Mouse (Mus musculus): ENCODE measurements around the gene Isx.

Isx gene

DNA sequence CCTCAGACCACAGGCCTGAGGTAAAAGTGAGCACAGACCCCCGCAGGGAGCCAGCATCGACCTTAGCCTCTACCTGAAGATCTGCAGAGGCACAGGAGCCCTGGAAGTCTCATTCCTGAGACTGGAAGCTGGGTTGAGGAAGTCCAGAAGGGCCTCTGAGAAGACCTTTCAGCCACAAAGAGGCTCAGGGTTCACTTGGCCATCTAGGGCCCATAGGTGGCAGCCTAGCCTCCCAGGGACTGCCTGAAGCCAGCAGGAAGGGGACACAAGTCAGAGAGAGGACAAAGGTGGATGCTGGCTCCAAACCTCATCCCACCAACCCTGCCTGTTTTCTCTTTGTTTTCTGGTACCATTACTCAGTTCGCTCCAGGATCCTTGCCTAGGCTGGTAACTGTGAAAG is at the start of gene Isx:
Gene Isx (plus strand): TSS at position 234 of the 400 bp plus-strand sequence.
- DNase-seq (ENCODE audit: low spot score in 2 of 2), result no peak

DNA sequence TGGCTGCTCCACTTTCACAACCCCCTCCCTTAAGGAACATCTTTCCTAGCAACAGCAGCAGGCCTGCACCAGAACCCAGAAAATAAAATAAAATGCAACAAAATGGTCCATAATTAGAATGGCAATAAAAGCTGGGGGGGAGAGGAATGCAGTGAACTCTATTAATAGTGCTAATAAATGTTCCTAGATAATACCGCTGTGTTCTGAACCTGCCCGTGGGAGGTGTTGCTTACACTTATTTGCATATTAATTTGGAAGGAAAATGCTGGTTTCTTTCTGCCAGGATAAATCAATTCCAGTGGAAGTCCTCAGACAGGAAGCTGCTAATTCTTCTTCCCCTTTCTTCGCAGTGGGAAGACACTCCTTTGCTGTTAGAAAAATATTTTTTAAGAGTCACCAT is 45.3 kb upstream of the Isx start:
- DNase-seq (ENCODE audit: low spot score in 2 of 2), result no peak

DNA sequence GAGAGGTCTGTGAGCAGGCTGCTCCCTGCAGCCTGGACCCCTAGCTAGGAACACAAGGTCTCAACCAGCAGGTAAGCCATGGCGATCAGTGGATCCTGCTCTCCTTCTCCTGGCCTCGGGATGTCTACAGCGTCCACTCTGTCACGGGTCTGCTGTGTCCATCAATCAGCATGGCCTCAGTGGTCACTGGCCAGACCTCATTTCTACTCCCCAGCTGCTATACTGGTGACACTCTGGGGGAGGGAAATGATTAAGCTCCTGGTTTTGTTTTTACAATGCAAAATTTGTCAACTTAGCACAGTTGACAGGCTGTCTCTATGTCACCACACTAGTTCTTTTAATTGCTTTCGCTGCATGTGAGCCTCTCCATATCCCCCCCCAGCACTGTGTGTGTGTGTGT is 41.7 kb upstream of the Isx start:
- no peak for DNase-seq (ENCODE audit: low spot score in 2 of 2)

DNA sequence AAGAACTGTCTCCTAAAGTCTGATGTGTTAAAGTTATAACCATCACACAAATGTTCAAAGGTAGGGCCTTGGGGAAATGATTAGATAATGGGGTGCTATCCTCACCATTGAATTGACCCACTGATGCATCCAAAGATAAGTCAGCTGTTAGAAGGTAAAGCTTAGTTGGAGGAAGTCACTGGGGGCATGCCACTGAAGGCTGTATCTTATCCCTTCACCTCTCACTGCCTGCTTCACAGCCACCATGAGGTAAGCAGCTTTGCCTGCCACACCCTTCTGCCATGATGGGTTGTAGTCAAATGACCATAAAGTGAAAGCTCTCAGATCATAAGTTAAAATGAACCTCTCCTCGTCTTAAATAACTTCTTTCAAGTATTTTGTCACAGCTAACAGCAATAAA is 38.7 kb upstream of the Isx start:
- DNase-seq (ENCODE audit: low spot score in 2 of 2), result no peak

DNA sequence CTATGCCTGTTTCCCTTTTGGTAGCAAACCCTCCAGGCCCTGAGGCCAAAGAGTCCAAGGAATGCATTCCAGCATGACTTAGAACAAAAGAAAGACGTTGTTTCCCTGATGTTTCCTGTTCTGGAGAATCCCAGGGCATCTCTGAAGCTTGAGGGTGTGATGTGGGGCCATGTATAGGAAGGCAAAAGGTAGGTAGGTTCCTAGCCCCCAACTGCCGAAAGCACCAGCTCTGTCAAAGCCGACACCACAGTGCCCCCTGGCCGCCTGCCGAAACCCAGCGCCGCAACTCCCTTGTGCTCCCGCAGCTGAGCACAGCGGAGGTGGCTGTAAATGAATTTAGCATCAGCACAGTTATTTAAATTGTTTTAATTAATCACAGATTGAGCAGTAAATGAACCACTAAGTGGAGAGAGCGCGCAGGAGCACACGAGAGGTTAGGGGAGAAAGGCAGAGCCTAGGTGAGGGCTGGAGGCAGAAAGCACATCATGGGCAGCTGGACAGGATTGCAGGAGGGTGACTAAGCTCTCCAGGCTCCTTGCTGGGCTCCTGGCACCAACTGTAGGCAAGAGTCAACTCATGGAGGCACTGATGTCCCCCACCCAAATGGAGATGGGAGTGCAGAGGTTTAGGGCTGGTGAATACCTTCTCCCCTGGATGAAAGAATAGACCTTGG is 25.5 kb upstream of the Isx start:
- DNase-seq (ENCODE audit: low spot score in 2 of 2), result peak in 1 of 2 experiments; percentile 14

DNA sequence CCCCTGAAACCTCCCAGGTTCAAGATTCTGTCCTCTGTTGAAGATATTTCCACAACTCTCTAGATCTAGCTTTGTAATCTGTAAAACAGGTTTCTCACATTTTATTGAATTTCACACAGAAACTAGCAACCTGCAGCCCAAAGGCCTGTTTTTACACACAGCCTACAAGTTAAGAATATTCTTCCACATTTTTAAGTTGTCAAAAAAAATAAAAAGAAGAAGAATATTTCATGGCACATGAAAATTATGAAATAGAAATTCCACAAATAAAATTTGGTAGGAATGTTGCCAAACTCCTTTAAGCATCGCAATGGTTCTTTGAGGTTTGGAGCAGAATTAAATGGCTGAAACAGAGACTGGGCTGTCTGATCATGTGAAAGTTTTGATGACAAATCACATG is 24.3 kb upstream of the Isx start:
- no peak for DNase-seq (ENCODE audit: low spot score in 2 of 2)

DNA sequence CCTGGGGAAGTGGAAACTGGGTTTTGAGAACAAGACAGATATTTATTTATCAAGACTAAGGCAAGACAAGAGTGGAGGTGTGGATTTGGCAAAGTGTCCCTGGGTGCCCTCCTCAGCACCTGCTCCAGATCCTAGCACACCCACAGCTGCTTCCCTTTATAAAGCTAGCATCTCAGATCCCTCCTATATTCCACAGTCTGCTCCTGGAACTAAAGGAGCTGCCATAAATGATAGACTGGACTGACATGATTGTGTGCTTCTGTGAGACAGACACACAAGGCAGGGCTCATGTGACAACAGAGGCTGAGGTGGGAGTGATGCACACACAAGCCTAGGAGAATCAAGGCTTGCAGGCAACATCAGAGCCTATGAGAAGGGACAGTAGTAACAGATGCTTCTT is 22.0 kb upstream of the Isx start:
- DNase-seq (ENCODE audit: low spot score in 2 of 2), result no peak

DNA sequence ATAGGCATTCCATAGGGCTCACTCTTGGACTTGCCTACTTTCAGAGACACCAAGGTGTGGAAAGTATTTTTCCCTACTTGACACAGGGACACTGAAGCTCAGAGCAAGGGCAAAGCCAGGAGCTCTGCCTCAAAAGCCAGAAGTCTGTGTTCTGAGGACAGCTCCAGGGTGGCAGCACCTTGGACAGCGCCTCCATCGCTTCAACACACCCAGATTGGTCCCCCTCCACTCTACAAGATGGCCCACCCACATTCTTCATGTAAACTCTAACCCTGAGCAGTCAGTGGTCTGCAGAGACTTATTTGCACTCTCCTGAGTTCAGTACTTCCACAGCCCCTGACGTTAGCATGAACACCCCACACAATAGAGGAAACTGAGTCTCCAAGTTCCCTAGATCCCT is 21.1 kb upstream of the Isx start:
- no peak for DNase-seq (ENCODE audit: low spot score in 2 of 2)

DNA sequence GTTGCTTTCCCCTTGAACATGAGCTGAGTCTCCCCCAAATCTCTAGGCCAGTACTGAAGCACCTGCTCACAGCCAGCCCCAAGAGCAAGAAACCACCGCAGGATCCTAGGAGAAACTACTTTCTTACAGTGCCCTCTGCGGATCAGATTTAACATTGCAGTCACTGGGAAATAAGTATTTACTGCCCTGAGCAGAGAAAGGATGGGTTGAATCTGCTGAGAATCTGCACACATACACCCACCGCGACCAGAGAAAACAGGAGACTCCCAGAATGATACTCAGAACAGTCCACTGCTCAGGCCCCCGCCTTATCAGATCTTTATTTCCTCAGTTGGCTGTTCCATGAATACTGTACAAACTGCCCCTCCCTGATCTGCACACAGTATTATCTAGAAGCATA is 19.5 kb upstream of the Isx start:
- DNase-seq (ENCODE audit: low spot score in 2 of 2), result peak in 1 of 2 experiments; percentile 62

DNA sequence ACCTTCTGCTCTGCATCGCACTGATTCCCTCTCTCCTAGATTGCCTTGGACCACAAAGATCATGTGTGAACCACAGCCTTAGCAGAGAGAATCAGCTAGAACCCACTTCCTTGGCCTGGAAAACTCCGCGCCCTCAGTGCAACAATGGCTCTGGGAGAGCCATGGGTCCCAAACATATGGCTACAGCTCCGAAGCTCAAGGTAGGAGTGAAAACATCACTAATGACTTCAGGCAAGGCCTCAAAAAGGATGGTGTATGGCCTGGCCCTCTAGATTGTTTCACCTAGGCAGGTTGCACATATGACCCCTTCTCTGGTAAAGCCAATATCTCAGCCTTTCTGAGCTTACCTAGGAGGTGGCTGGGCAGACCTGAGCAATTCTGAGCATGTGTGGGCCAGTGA is 18.2 kb upstream of the Isx start:
- no peak for DNase-seq (ENCODE audit: low spot score in 2 of 2)

DNA sequence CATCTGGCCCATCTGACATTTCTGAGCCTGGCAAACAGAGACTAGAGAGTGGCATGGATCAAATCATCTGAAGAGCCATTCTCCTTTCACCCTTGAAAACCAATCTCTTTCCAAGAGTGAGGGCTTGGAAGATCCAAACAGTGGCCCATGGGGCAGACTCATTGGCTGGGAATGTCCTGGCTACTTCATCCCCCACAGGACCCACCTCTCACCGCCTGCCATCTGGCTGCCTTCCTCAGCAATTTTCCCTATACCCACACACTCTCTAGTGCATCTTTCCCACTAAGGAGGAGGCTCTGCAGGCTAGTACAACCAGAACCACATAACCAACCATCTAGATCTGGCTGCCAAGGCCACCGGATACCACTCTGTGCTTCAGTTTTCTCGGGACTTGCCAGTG is 17.6 kb upstream of the Isx start:
- DNase-seq (ENCODE audit: low spot score in 2 of 2), result no peak

DNA sequence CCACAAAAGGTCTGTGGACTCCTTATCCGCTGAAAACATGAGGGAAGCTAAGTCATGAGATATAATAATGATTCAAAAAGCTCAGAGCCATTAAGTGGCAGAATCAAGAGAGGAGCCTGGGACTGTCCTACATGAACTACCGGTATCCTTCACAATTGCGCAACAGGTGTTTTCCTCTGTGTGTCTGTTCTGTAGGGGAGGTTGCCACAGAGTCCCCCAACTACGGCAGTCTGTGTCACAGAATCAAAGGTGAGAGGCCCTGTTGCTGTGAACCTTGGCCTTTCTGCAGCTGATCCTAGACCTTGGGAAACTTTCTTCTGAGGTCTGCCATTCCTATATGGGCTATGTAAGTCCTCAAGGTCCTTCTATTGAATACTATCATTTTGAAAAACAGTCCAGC is 13.7 kb upstream of the Isx start:
- no peak for DNase-seq (ENCODE audit: low spot score in 2 of 2)

DNA sequence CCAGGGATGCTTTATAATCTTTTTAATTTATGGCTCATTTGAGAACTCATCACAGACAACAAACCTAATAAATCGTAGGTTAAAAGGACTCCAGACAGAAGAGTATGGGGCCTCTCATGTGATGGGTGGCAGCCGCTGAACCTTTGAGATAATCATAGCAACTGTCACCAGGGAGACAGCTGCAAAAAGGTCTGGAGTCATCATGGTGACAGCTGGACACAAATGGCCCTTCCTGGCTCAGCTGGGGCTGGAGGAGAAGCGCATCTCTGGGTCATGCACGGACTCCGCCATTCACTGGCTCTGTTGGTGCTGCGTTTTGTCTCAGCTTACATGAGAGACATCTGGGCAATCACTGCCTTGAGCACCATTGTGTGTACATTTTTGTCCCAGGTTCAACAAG is 12.5 kb upstream of the Isx start:
- no peak for DNase-seq (ENCODE audit: low spot score in 2 of 2)

DNA sequence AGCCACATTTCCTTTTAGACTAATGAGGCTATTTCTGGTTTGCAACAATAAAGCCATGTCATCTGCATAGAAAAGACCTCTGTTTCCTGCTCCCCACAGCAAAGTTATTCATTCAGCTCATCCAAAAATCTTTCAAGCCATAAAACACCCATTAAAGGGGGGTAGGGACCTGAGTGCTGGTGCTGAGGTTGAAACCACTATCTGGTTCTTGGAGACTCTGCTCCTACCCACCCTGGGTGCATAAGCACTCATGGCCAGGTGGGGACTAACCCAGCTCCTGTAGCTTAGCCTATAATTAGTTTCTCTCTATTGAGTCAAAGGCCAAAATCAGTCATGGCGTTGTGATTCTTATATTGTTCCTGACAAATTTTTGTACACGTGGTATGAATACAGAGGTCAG is 10.4 kb upstream of the Isx start:
- no peak for DNase-seq (ENCODE audit: low spot score in 2 of 2)

DNA sequence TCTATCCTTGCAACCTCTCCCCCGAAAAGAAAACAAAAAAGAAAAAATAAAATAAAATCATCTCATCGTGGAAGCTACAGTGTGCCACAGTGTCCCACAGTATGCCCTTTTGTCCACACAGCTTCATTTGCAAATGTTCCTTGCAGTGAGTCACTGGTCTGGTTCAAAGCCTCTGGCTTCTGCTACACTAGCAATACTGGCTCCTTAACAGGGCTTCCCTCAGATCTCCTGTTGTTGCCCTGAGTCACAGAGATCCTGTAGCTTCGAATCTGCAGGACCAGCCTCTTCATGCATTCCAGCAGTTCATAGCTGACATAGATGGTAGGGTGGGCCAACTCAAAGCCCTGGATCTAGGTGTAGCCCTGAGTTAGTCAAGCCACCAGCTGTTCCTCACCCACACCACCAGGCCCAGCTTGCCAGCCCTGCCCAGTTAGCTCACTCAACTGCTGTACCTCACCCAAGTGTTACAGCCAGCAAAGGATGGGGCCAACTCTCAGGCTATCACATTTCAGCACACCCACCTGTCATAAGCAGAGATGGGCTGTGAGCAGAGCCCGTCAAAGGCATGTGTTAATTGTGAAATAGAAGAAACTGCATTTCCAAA is 2.5 kb upstream of the Isx start:
- DNase-seq (ENCODE audit: low spot score in 2 of 2), result no peak

DNA sequence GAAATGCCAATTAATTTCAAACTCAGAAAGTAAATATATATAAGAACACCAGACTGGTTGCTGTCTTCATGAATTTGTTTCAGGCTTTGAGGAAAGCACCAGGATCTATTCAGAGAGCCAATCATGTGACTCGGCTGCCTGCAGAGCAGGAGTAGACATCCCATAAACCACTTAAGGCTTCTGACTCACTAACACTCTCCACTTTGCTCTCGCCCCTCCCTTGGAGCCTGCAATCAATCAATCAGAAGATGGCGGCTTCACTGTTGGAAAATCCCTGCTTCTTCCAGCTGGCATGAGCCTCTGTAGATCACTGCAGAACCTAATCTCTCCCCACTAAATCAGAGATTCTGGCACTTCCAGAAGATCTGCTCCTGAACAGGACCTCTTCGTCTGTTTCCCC is 1.3 kb upstream of the Isx start:
- no peak for DNase-seq (ENCODE audit: low spot score in 2 of 2)

DNA sequence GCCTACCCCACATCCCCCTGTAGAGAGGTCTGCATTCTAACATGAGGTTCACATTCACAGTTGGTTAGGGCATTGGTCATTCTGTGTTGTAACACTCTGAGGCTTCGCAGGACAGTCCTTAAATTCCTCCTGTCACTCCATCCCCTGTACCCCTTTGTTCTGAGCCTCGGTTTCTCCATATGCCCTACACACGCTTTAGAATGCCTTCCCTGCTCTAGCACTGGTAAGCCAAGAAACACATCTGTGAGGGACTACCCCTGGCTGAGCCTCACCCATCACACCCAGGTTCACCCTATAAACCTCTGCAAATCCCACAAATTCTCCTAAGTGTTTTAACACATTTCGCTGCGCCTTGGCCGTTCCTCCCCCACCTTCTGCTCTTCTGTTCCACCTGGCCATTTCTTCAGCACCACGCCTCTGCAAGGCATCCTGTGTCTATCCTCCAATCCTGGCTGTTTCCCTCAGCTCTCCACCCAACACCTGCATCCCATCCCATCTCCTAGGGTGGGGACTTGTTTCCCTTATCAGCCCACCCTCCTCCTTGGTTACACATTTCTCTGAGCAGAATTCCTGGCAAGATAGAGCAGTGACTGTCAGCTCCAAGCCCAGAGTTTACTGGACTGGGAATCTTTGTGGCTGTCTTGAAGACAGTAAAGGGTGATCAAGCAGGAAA is 686 bp upstream of the Isx start:
- no peak for DNase-seq (ENCODE audit: low spot score in 2 of 2)

DNA sequence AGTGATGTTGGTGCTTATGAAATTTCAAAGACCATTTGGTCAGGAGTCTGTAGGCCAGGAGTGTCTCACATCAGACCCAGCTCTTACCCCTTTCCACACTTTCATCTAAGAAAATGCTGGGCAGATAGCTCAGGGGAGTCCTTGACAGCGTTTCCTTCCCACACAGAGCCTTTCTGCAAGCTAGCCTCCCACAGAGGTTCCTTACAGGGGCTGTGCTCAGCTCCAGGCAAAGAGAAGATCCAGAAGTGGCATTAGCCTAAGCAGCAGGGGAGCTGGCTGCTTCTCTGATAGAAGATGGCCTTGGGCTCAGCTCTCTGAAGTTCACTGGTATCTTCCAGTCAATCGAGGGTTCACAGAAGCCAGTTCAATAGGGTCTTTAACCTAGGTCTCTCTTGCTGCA is 1.6 kb downstream of the Isx start:
- DNase-seq (ENCODE audit: low spot score in 2 of 2), result no peak

DNA sequence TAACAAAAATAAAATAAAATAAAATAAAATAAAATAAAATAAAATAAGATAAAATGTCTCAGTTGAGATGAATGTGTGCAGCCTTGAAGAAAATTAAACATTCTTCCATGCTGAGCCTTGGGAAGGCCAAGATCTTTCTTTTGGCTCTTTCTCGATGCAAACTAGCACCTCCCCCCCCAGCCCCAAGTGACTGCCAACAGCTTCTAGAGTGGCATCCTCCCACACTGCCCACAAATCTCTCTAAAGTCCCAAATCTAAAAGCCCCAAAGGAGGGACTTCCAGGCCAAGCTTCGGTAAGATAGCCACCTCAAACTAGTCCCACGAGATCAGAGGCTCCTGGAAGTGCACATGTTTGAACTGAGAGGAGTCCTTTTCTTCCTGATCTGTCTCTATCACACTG is 5.7 kb downstream of the Isx start:
- no peak for DNase-seq (ENCODE audit: low spot score in 2 of 2)

DNA sequence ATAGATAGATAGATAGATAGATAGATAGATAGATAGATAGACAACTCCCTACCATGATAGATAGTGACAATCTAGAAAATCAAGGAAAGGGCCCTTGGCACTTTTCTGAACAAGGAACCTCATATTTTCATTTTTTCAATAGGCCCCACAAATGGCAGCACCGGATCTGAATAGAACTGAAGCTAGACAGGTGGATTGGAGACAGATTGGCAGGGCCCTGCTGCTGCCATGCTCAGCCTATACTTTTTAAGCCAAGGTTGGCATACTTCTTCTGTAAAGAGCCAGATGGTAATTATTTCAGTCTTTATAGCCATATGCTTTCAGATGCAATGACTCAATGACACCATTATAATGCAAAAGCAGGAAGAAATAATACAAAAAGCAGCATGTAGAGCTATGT is 15.8 kb downstream of the Isx start:
- DNase-seq (ENCODE audit: low spot score in 2 of 2), result no peak

DNA sequence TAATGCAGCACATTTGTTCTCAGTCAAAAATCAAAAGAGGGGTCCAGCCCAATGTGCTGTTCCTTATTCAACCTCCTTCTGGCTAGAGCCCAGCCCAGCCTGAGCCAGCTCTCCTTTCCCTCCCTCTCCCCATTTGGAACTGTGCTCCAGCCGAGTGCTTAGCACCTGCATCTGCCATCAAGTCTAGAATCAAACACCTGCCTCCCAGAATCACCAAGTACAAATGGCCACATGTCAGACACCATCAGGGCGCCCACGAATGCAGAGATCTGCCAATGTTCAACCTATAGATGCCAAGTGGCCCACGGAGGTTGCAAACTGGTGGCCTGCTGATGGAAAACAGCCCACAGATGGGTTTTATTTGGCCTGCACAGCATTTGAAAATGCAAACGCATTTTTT is 18.1 kb downstream of the Isx start:
- DNase-seq (ENCODE audit: low spot score in 2 of 2), result peak in 1 of 2 experiments; percentile 4

DNA sequence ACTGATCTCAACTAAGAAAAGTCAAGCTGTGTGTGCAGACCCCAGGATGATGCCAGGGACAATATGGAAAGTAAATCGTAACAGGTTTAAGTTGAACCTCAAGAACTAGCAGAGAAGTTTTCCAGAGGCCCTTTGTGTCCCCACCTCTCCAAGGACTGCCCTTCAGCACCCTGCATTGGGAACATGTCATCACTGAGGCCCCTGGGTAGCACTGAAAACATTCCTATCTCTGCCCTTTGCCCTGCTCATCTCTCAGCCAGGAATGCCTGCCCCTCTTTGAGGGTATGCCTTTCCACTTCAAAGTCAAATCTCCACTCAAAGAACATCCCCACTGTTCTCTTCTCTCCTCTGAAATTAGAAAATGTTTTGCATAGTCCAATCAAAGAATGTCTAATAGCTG is 23.3 kb downstream of the Isx start:
- no peak for DNase-seq (ENCODE audit: low spot score in 2 of 2)

DNA sequence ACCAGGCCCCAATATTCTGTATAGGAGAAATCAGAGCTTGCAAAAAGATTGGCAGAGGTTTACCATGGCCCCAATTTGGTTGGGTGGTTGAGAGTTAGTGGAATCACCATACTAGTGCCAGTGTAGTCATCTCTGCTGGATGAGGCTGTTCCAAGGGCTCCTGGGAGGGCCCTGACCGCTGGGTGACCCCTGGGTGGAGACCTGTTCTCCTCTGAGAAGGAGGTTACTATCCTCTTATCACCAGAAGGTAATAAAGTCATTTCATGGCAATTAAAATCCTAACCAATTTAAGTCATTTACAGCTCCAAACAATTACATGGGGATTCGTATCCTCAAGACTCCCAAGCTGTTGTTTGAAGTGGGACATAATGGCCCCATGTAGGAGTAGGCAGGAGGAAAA is 24.3 kb downstream of the Isx start:
- DNase-seq (ENCODE audit: low spot score in 2 of 2), result no peak

DNA sequence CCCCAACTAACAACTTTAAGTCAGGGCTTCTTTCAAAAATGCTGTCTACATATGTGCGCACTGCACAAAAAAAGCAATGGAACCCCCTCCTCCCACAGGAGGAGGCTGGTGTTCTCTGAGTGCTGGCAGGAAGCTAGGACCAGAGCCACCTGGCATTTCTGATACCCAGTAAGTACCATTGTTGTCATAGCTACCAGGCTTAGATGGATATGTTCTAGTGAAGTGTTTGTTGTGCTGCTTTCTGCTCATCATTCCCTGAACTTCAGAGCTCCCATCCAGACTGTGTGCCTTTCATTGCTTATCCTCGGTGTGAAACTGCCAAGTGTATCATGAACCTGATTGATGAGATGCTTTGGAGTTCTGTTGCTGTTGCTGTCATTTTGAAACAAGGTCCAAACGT is 26.8 kb downstream of the Isx start:
- no peak for DNase-seq (ENCODE audit: low spot score in 2 of 2)
